In genomic region chr10:75883232-75883552, GRCm38 (mm10) we compare ENCODE assay signal across 8 mouse cellular contexts. TPM values are rescaled to one million over a fixed set of nuclear protein-coding genes. Genes with fewer than 3 reads are reported as not detected.
DNase-seq lines count a peak whose midpoint lies in the region; ATAC-seq and TF ChIP-seq lines count a peak whose summit lies in the region.

No protein-coding gene starts in this region.

- 2% methylated on average over 10 of the region's 10 CpGs for WGBS in forebrain, embryonic 13.5 days
- WGBS in heart, postnatal 0 days = under 1% methylated on average over 10 of the region's 10 CpGs
- 1% methylated on average over 10 of the region's 10 CpGs for WGBS in liver, embryonic 16.5 days (ENCODE audit: insufficient replicate concordance)
- WGBS in neural tube, embryonic 15.5 days = 1% methylated on average over 10 of the region's 10 CpGs
- WGBS in thymus, adult 2 months = 4% methylated on average over 10 of the region's 10 CpGs

- peak; percentile 82 for DNase-seq in heart, postnatal 0 days (ENCODE audit: low spot score)
- DNase-seq in kidney, postnatal 4 days = peak; percentile 85 to 91
- DNase-seq in thymus, adult 2 months = peak; percentile 58

- H3K27ac ChIP-seq in forebrain, embryonic 13.5 days = peak overlapping the region; percentile 54
- no peak overlapping the region for H3K27ac ChIP-seq in heart, postnatal 0 days (ENCODE audit: low read depth)
- peak overlapping the region; percentile 83 for H3K27ac ChIP-seq in liver, embryonic 16.5 days (ENCODE audit: low read length)
- 0 out of 2 replicates have a peak overlapping the region, but pooled peaks have one; percentile 18 for H3K27ac ChIP-seq in neural tube, embryonic 15.5 days (replicated peaks)
- no peak overlapping the region for H3K27ac ChIP-seq in thymus, adult 2 months (ENCODE audit: control insufficient read depth, insufficient read depth, low read length)

- ATAC-seq in CD4-positive, CD25-positive, alpha-beta regulatory T cell, adult 4 months = peak; percentile 64
- ATAC-seq in cerebellum, adult (ENCODE audit: insufficient number of reproducible peaks, low FRiP score, low TSS enrichment) = peak; percentile 79
- ATAC-seq in forebrain, embryonic 13.5 days = peak; percentile 67
- ATAC-seq in heart, postnatal 0 days (ENCODE audit: insufficient read depth, low read depth) = peak; percentile 72
- ATAC-seq in liver, embryonic 16.5 days (ENCODE audit: low read depth) = peak; percentile 65
- no peak for ATAC-seq in neural tube, embryonic 15.5 days (ENCODE audit: low FRiP score)

- no peak overlapping the region for H3K9ac ChIP-seq in forebrain, embryonic 13.5 days
- no peak overlapping the region for H3K9ac ChIP-seq in heart, postnatal 0 days (replicated peaks; ENCODE audit: low read depth, low read length)
- peak overlapping the region; percentile 1; the same call in 1 of the 2 replicates for H3K9ac ChIP-seq in liver, embryonic 16.5 days (ENCODE audit: low read depth, low read length)
- H3K9ac ChIP-seq in neural tube, embryonic 15.5 days (replicated peaks) = no peak overlapping the region

- no peaks in the 10 kb centered on the region for H3K36me3 ChIP-seq in forebrain, embryonic 13.5 days (ENCODE audit: poor library complexity, severe bottlenecking)
- H3K36me3 ChIP-seq in heart, postnatal 0 days (replicated peaks; ENCODE audit: control insufficient read depth, insufficient read depth, low read length) = no peaks in the 10 kb centered on the region
- H3K36me3 ChIP-seq in liver, embryonic 16.5 days (ENCODE audit: control insufficient read depth, insufficient read depth) = no peaks in the 10 kb centered on the region
- no peaks in the 10 kb centered on the region for H3K36me3 ChIP-seq in neural tube, embryonic 15.5 days
- H3K36me3 ChIP-seq in thymus, adult 2 months (ENCODE audit: control insufficient read depth, insufficient read depth, low read length) = no peaks in the 10 kb centered on the region

- peaks cover 25% of the 10 kb centered on the region for H3K4me1 ChIP-seq in forebrain, embryonic 13.5 days
- H3K4me1 ChIP-seq in heart, postnatal 0 days (ENCODE audit: control insufficient read depth, insufficient read depth) = no peaks in the 10 kb centered on the region
- no peaks in the 10 kb centered on the region for H3K4me1 ChIP-seq in liver, embryonic 16.5 days (ENCODE audit: control insufficient read depth, low read depth, low read length)
- peaks cover 9% of the 10 kb centered on the region for H3K4me1 ChIP-seq in neural tube, embryonic 15.5 days
- no peaks in the 10 kb centered on the region for H3K4me1 ChIP-seq in thymus, adult 2 months (replicated peaks; ENCODE audit: control insufficient read depth, insufficient read depth, low read length)

- no peaks in the 10 kb centered on the region for H3K9me3 ChIP-seq in forebrain, embryonic 13.5 days (replicated peaks)
- H3K9me3 ChIP-seq in heart, postnatal 0 days (replicated peaks; ENCODE audit: control insufficient read depth, low read length) = no peaks in the 10 kb centered on the region
- no peaks in the 10 kb centered on the region for H3K9me3 ChIP-seq in liver, embryonic 16.5 days (replicated peaks; ENCODE audit: control insufficient read depth, low read length)
- no peaks in the 10 kb centered on the region for H3K9me3 ChIP-seq in neural tube, embryonic 15.5 days (replicated peaks)

- TF ChIP-seq EP300 in heart, postnatal 0 days (IDR thresholded peaks at IDR 0.05; ENCODE audit: low read depth) = no peak

- TF ChIP-seq CTCF in heart, postnatal 0 days (IDR thresholded peaks at IDR 0.05; ENCODE audit: low read depth) = peak; percentile 78
- TF ChIP-seq CTCF in thymus, adult 2 months (IDR thresholded peaks at IDR 0.05; ENCODE audit: borderline replicate concordance, control insufficient read depth, extremely low read depth, insufficient read depth, low read length, poor library complexity) = peak; percentile 48; the same call in 1 of the 2 replicates

- H3K4me2 ChIP-seq in forebrain, embryonic 13.5 days = peak overlapping the region; percentile 41
- peak overlapping the region; percentile 34 for H3K4me2 ChIP-seq in heart, postnatal 0 days (ENCODE audit: low read depth, low read length)
- H3K4me2 ChIP-seq in liver, embryonic 16.5 days (ENCODE audit: low read depth, low read length) = peak overlapping the region; percentile 26; the same call in 1 of the 2 replicates
- peak overlapping the region; percentile 43 for H3K4me2 ChIP-seq in neural tube, embryonic 15.5 days

- H3K27me3 ChIP-seq in forebrain, embryonic 13.5 days = no peaks in the 10 kb centered on the region
- no peaks in the 10 kb centered on the region for H3K27me3 ChIP-seq in heart, postnatal 0 days (ENCODE audit: control insufficient read depth, insufficient read depth, low read length)
- peaks cover 12% of the 10 kb centered on the region for H3K27me3 ChIP-seq in liver, embryonic 16.5 days (ENCODE audit: control insufficient read depth, insufficient read depth, low read depth, low read length)
- no peaks in the 10 kb centered on the region for H3K27me3 ChIP-seq in neural tube, embryonic 15.5 days (replicated peaks)
- no peaks in the 10 kb centered on the region for H3K27me3 ChIP-seq in thymus, adult 2 months (ENCODE audit: control insufficient read depth, insufficient read depth, low read length)

- no peak overlapping the region for H3K4me3 ChIP-seq in forebrain, embryonic 13.5 days
- 0 out of 2 replicates have a peak overlapping the region, but pooled peaks have one; percentile 6 for H3K4me3 ChIP-seq in heart, postnatal 0 days (ENCODE audit: low read depth, low read length)
- no peak overlapping the region for H3K4me3 ChIP-seq in liver, embryonic 16.5 days (ENCODE audit: low read depth, low read length)
- H3K4me3 ChIP-seq in neural tube, embryonic 15.5 days (replicated peaks) = no peak overlapping the region; the same call in 1 of the 2 replicates
- H3K4me3 ChIP-seq in thymus, adult 2 months (ENCODE audit: control insufficient read depth, insufficient read depth, low read length) = no peak overlapping the region

- TF ChIP-seq POLR2A in thymus, adult 2 months (IDR thresholded peaks at IDR 0.05; ENCODE audit: control insufficient read depth, extremely low read depth, insufficient read depth, low read length, poor library complexity) = no peak

RNA-seq across cellular contexts. Expression of gene Derl3, which starts 10.0 kb away (rescaled TPM):
- 1 to 10 TPM; 1.0 to 2.8 TPM for polyA plus RNA-seq in CD4-positive, CD25-positive, alpha-beta regulatory T cell, adult 4 months (2017; shearing (Covaris generic))
- polyA plus RNA-seq in forebrain, embryonic 13.5 days (2015; fragmentation: Nextera tagmentation; extraction: Ambion mirVana) = 1.8 and 3.1 TPM in 2 replicates
- not detected in 2 replicates for total RNA-seq in heart, postnatal 0 days (2014; rRNA removed; ENCODE audit: low replicate concordance)
- 0.41 and 1.2 TPM in 2 replicates for polyA plus RNA-seq in heart, postnatal 0 days (2015; fragmentation: Nextera tagmentation; extraction: Ambion mirVana)
- polyA plus RNA-seq in liver, embryonic 16.5 days (2015; fragmentation: Nextera tagmentation; extraction: Ambion mirVana) = 0.50 and 0.85 TPM in 2 replicates
- 1.2 and 1.9 TPM in 2 replicates for polyA plus RNA-seq in neural tube, embryonic 15.5 days (2015; fragmentation: Nextera tagmentation; extraction: Ambion mirVana)
- polyA plus RNA-seq in thymus, adult 2 months (2012; rRNA removed) = 11.6 and 19.0 TPM in 2 replicates

RNA-seq across cellular contexts. Expression of gene Mif, which starts 23.2 kb away (rescaled TPM):
- 100 to 1,000 TPM; 486 to 555 TPM for polyA plus RNA-seq in CD4-positive, CD25-positive, alpha-beta regulatory T cell, adult 4 months (2017; shearing (Covaris generic))
- polyA plus RNA-seq in forebrain, embryonic 13.5 days (2015; fragmentation: Nextera tagmentation; extraction: Ambion mirVana) = 1,962 and 1,979 TPM in 2 replicates
- total RNA-seq in heart, postnatal 0 days (2014; rRNA removed; ENCODE audit: low replicate concordance) = 1,140 and 1,565 TPM in 2 replicates
- 1,324 and 1,428 TPM in 2 replicates for polyA plus RNA-seq in heart, postnatal 0 days (2015; fragmentation: Nextera tagmentation; extraction: Ambion mirVana)
- 906 and 964 TPM in 2 replicates for polyA plus RNA-seq in liver, embryonic 16.5 days (2015; fragmentation: Nextera tagmentation; extraction: Ambion mirVana)
- 1,840 and 1,880 TPM in 2 replicates for polyA plus RNA-seq in neural tube, embryonic 15.5 days (2015; fragmentation: Nextera tagmentation; extraction: Ambion mirVana)
- polyA plus RNA-seq in thymus, adult 2 months (2012; rRNA removed) = 1,833 and 2,007 TPM in 2 replicates

RNA-seq across cellular contexts. Expression of gene Smarcb1, which starts 38.2 kb away (rescaled TPM):
- 100 to 1,000 TPM in 1 of 2 experiments, 10 to 100 TPM in 1; 98.5 to 160 TPM for polyA plus RNA-seq in CD4-positive, CD25-positive, alpha-beta regulatory T cell, adult 4 months (2017; shearing (Covaris generic))
- 336 and 349 TPM in 2 replicates for polyA plus RNA-seq in forebrain, embryonic 13.5 days (2015; fragmentation: Nextera tagmentation; extraction: Ambion mirVana)
- 45.7 and 51.2 TPM in 2 replicates for total RNA-seq in heart, postnatal 0 days (2014; rRNA removed; ENCODE audit: low replicate concordance)
- 63.9 and 65.7 TPM in 2 replicates for polyA plus RNA-seq in heart, postnatal 0 days (2015; fragmentation: Nextera tagmentation; extraction: Ambion mirVana)
- 55.9 and 56.8 TPM in 2 replicates for polyA plus RNA-seq in liver, embryonic 16.5 days (2015; fragmentation: Nextera tagmentation; extraction: Ambion mirVana)
- 229 and 243 TPM in 2 replicates for polyA plus RNA-seq in neural tube, embryonic 15.5 days (2015; fragmentation: Nextera tagmentation; extraction: Ambion mirVana)
- 63.0 and 75.5 TPM in 2 replicates for polyA plus RNA-seq in thymus, adult 2 months (2012; rRNA removed)

RNA-seq across cellular contexts. Expression of gene Gstt2, which starts 46.0 kb away (rescaled TPM):
- polyA plus RNA-seq in CD4-positive, CD25-positive, alpha-beta regulatory T cell, adult 4 months (2017; shearing (Covaris generic)) = 10 to 100 TPM; 47.5 to 54.8 TPM
- polyA plus RNA-seq in forebrain, embryonic 13.5 days (2015; fragmentation: Nextera tagmentation; extraction: Ambion mirVana) = 4.0 and 4.4 TPM in 2 replicates
- total RNA-seq in heart, postnatal 0 days (2014; rRNA removed; ENCODE audit: low replicate concordance) = 6.0 and 10.9 TPM in 2 replicates
- 12.8 and 13.0 TPM in 2 replicates for polyA plus RNA-seq in heart, postnatal 0 days (2015; fragmentation: Nextera tagmentation; extraction: Ambion mirVana)
- 54.3 and 56.7 TPM in 2 replicates for polyA plus RNA-seq in liver, embryonic 16.5 days (2015; fragmentation: Nextera tagmentation; extraction: Ambion mirVana)
- polyA plus RNA-seq in neural tube, embryonic 15.5 days (2015; fragmentation: Nextera tagmentation; extraction: Ambion mirVana) = 6.3 and 16.2 TPM in 2 replicates
- 174 and 216 TPM in 2 replicates for polyA plus RNA-seq in thymus, adult 2 months (2012; rRNA removed)

RNA-seq across cellular contexts. Expression of gene Chchd10, which starts 49.7 kb away (rescaled TPM):
- polyA plus RNA-seq in CD4-positive, CD25-positive, alpha-beta regulatory T cell, adult 4 months (2017; shearing (Covaris generic)) = 10 to 100 TPM; 15.3 to 18.3 TPM
- polyA plus RNA-seq in forebrain, embryonic 13.5 days (2015; fragmentation: Nextera tagmentation; extraction: Ambion mirVana) = 10.3 and 13.3 TPM in 2 replicates
- 1,554 and 1,749 TPM in 2 replicates for total RNA-seq in heart, postnatal 0 days (2014; rRNA removed; ENCODE audit: low replicate concordance)
- 1,293 and 1,345 TPM in 2 replicates for polyA plus RNA-seq in heart, postnatal 0 days (2015; fragmentation: Nextera tagmentation; extraction: Ambion mirVana)
- polyA plus RNA-seq in liver, embryonic 16.5 days (2015; fragmentation: Nextera tagmentation; extraction: Ambion mirVana) = 125 and 137 TPM in 2 replicates
- polyA plus RNA-seq in neural tube, embryonic 15.5 days (2015; fragmentation: Nextera tagmentation; extraction: Ambion mirVana) = 166 and 190 TPM in 2 replicates
- 172 and 198 TPM in 2 replicates for polyA plus RNA-seq in thymus, adult 2 months (2012; rRNA removed)

Comparison
In these comparisons a context has a peak if more than half of its experiments do, and no peak if none do; other contexts are left out.
1. H3K27ac ChIP-seq: peak in forebrain, embryonic 13.5 days (single experiment), liver, embryonic 16.5 days (single experiment) and neural tube, embryonic 15.5 days (single experiment); none in heart, postnatal 0 days (single experiment) and thymus, adult 2 months (single experiment).
2. Peak in every context shown above with its lines, with median percentiles within 50 percentile points of each other: H3K4me2 ChIP-seq and DNase-seq.